Mouse (Mus musculus): ENCODE measurements at regions not wholly inside any gene's neighbourhood (a gene's known extent, or its start where the extent isn't known, plus 50 kb on each side); places are given as distances from the start of the nearest gene placed in this dataset.

GRCm38 (mm10) chr2:101508116-101508515, 116.4 kb upstream of the Rag2 start:
- intact Hi-C loops (cut with DNase I) = no loop called here

All from adrenal gland (tissue).